Mouse (Mus musculus): ENCODE data around the gene Tex261. TPM values are rescaled to one million over a fixed set of nuclear protein-coding genes. Genes with fewer than 3 reads are reported as not detected.

The Tex261 gene
- polyA plus RNA-seq, 1 experiment from 2014 or later, result 57.7 TPM

DNA sequence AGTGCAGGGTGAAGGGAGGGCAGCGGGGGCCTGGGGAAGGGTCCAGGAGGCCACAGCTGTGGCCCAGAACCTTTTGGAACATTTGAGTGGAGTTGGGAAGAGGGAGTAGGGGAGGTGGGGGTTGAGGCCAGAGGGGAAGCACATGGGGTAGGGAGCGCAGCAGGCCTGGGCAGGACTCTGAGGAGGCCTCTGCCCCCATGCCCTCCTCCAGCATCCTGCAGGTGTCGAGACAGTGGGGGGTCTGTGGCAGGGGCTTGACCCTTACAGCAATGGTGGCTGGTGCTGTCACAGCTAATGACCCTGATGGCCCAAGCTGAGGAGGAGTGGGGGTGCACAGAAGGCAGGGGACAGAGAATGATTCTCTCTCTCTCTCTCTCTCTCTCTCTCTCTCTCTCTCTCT, 26.3 kb downstream of the Tex261 start:
- 32% methylated on average over 2 of the region's 3 CpGs for WGBS
- DNase-seq (ENCODE audit: low spot score) (no peak), ATAC-seq (ENCODE audit: insufficient read depth, low FRiP score, low TSS enrichment) (no peak)
- H3K27me3 ChIP-seq (ENCODE audit: control insufficient read depth, insufficient read depth, low read length), result peaks cover 4% of the 10 kb centered on the region; the same call in 1 of the 2 replicates
- H3K9ac ChIP-seq (ENCODE audit: low read length), result no peak overlapping the region
- no peaks in the 10 kb centered on the region for H3K9me3 ChIP-seq (ENCODE audit: control insufficient read depth, low read length)
- H3K4me3 ChIP-seq (ENCODE audit: low read depth, low read length), result no peak overlapping the region
- no peak overlapping the region for H3K4me2 ChIP-seq (ENCODE audit: low read depth)
- H3K4me1 ChIP-seq (ENCODE audit: control insufficient read depth, insufficient read depth, low read length), result no peaks in the 10 kb centered on the region
- no peak overlapping the region for H3K27ac ChIP-seq (ENCODE audit: low read depth, low read length)
- H3K36me3 ChIP-seq (ENCODE audit: control insufficient read depth, insufficient read depth, low read length), result no peaks in the 10 kb centered on the region

DNA sequence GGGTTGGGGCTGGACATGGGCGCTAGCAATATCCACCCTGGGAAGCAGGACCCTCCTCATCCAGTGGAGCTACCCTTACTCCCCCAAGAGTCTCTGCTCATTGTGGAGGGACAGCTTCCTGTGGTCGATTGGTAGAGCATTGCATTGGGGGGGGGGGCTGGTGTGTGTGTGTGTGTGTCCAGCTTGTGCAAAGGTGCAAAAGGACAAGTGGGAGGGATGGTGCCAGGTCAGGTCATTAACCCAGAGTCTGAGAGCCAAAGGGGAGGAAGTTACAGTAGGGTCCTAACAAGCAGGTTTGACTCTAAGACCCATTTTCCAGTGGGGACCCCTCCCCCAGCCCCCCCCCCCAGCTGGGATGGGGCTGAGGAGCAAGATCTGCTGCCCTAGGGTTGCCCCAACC, 30.1 kb downstream of the Tex261 start:
- no peaks in the 10 kb centered on the region for H3K4me1 ChIP-seq (ENCODE audit: control insufficient read depth, insufficient read depth, low read length)
- no peak for ATAC-seq (ENCODE audit: insufficient read depth, low FRiP score, low TSS enrichment)
- no peaks in the 10 kb centered on the region for H3K9me3 ChIP-seq (ENCODE audit: control insufficient read depth, low read length)
- no peaks in the 10 kb centered on the region for H3K36me3 ChIP-seq (ENCODE audit: control insufficient read depth, insufficient read depth, low read length)
- no peak overlapping the region for H3K4me3 ChIP-seq (ENCODE audit: low read depth, low read length)
- H3K9ac ChIP-seq (ENCODE audit: low read length), result no peak overlapping the region
- WGBS, result 51% methylated on average over 2 of the region's 2 CpGs
- no peak for DNase-seq (ENCODE audit: low spot score)
- no peak overlapping the region for H3K27ac ChIP-seq (ENCODE audit: low read depth, low read length)
- no peak overlapping the region for H3K4me2 ChIP-seq (ENCODE audit: low read depth)
- H3K27me3 ChIP-seq (ENCODE audit: control insufficient read depth, insufficient read depth, low read length), result no peaks in the 10 kb centered on the region

DNA sequence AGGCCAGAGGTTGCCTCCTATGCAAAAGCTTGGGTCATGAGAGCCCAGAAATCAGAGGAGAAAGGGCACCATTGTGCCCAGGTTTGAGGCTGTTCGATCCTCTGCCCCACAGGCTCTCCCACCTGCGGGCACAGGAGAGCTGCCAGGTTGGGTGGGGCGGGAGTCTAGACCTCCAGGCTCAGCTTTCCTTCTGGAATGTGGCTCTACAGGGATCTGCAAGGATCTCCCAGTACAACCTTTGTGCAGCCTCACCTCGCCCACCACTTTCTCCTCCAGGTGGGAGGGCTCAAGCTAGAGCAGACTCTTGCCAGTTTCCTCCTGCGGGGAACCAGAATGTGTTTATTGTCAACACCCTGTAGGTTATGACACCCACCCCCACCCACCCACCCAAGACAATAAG, 31.1 kb downstream of the Tex261 start:
- ATAC-seq (ENCODE audit: insufficient read depth, low FRiP score, low TSS enrichment), result no peak

DNA sequence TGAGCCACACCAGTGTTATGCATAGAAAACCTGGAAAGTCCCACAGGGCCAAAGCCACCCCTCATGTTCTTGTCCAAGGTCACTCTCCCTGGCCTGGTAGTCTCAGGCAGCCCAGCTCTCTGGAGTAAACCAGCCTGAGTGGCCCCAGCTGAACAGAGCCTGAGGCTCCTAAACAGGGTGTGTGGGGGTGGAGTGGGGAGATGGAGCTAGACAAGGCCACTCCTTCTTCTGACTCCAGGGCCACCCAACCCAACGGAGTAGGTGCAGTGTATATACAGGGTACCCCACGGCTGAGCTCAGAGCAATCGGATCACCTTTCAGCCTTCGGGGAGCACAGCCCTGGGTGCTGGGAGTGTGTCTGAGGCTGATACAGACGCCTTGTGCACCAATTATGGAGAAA, 31.5 kb downstream of the Tex261 start:
- Histone ChIP-seq H3K9me3 (ENCODE audit: control insufficient read depth, low read length) (no peaks in the 10 kb centered on the region), H3K4me2 (ENCODE audit: low read depth) (no peak overlapping the region), H3K36me3 (ENCODE audit: control insufficient read depth, insufficient read depth, low read length) (no peaks in the 10 kb centered on the region), H3K4me1 (ENCODE audit: control insufficient read depth, insufficient read depth, low read length) (no peaks in the 10 kb centered on the region), H3K4me3 (ENCODE audit: low read depth, low read length) (no peak overlapping the region), H3K27ac (ENCODE audit: low read depth, low read length) (no peak overlapping the region), H3K27me3 (ENCODE audit: control insufficient read depth, insufficient read depth, low read length) (no peaks in the 10 kb centered on the region), H3K9ac (ENCODE audit: low read length) (no peak overlapping the region)
- DNase-seq (ENCODE audit: low spot score), result no peak
- ATAC-seq (ENCODE audit: insufficient read depth, low FRiP score, low TSS enrichment), result no peak
- WGBS, result 75% methylated on average over 5 of the region's 5 CpGs

More for the DNA sequence above, 31.1 kb downstream of the Tex261 start:
- Histone ChIP-seq H3K9ac (ENCODE audit: low read length) (no peak overlapping the region), H3K4me1 (ENCODE audit: control insufficient read depth, insufficient read depth, low read length) (no peaks in the 10 kb centered on the region), H3K27me3 (ENCODE audit: control insufficient read depth, insufficient read depth, low read length) (no peaks in the 10 kb centered on the region), H3K27ac (ENCODE audit: low read depth, low read length) (no peak overlapping the region), H3K9me3 (ENCODE audit: control insufficient read depth, low read length) (no peaks in the 10 kb centered on the region), H3K4me3 (ENCODE audit: low read depth, low read length) (no peak overlapping the region), H3K36me3 (ENCODE audit: control insufficient read depth, insufficient read depth, low read length) (no peaks in the 10 kb centered on the region), H3K4me2 (ENCODE audit: low read depth) (no peak overlapping the region)
- 70% methylated on average over 5 of the region's 5 CpGs for whole genome bisulfite sequencing
- no peak for DNase-seq (ENCODE audit: low spot score)

DNA sequence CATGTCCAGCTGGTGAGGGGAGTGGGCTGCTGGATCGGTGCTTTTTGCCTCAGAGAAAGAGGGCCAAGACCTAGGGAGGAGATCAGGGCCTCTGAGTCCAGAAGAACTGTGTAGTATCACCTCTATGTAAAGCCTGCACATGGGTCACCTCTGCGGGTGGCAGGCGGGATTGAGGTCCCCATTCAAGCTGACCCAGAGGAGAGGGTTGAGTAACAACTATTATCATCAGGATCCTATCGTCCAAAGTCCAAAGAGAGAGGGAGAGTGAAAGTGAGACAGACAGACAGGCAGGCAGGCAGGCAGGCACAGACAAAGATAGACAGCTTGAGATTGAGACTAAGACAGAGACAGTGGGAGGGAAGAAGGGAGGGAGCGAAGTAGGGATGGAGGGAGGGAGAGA, 32.4 kb downstream of the Tex261 start:
- WGBS, result 68% methylated on average over 5 of the region's 5 CpGs
- H3K4me3 ChIP-seq (ENCODE audit: low read depth, low read length), result no peak overlapping the region
- no peaks in the 10 kb centered on the region for H3K4me1 ChIP-seq (ENCODE audit: control insufficient read depth, insufficient read depth, low read length)
- H3K27me3 ChIP-seq (ENCODE audit: control insufficient read depth, insufficient read depth, low read length), result no peaks in the 10 kb centered on the region
- ATAC-seq (ENCODE audit: insufficient read depth, low FRiP score, low TSS enrichment) (no peak), DNase-seq (ENCODE audit: low spot score) (no peak)
- H3K9me3 ChIP-seq (ENCODE audit: control insufficient read depth, low read length), result no peaks in the 10 kb centered on the region
- no peak overlapping the region for H3K4me2 ChIP-seq (ENCODE audit: low read depth)
- H3K27ac ChIP-seq (ENCODE audit: low read depth, low read length), result no peak overlapping the region
- no peaks in the 10 kb centered on the region for H3K36me3 ChIP-seq (ENCODE audit: control insufficient read depth, insufficient read depth, low read length)
- H3K9ac ChIP-seq (ENCODE audit: low read length), result no peak overlapping the region

DNA sequence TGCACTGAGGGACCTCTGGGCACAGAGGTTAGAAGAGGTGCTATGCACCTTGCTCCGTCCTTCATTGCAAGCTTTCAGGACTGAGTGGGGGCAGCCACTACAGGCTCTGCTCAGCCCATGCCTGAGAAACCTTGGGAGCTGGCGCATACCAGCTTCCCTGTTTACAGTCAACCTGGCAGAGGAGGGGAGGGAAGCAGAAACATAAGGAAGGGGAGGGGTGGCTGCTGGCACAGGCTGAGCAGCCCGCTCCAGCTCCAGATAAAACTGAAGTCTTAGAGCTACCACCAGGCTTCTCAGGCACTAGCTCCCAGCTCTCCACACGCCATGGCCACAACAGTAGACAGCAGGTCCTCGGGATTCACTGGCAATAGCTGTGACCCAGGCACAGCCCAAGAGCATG, 32.9 kb downstream of the Tex261 start, which contains the start of gene Atp6v1b1:
TSS of gene Atp6v1b1 (plus strand) at position 230 of the 400 bp plus-strand sequence.
- Histone ChIP-seq H3K4me3 (ENCODE audit: low read depth, low read length) (no peak within 1 kb of the TSS), H3K36me3 (ENCODE audit: control insufficient read depth, insufficient read depth, low read length) (no peaks in the 10 kb centered on the region), H3K4me1 (ENCODE audit: control insufficient read depth, insufficient read depth, low read length) (no peaks in the 10 kb centered on the region), H3K9ac (ENCODE audit: low read length) (no peak within 1 kb of the TSS), H3K9me3 (ENCODE audit: control insufficient read depth, low read length) (no peaks in the 10 kb centered on the region), H3K4me2 (ENCODE audit: low read depth) (no peak within 1 kb of the TSS), H3K27ac (ENCODE audit: low read depth, low read length) (no peak within 1 kb of the TSS), H3K27me3 (ENCODE audit: control insufficient read depth, insufficient read depth, low read length) (no peaks in the 10 kb centered on the region)
- no peak for DNase-seq (ENCODE audit: low spot score)
- ATAC-seq (ENCODE audit: insufficient read depth, low FRiP score, low TSS enrichment), result no peak
- 62% methylated on average over 5 of the region's 5 CpGs for WGBS

DNA sequence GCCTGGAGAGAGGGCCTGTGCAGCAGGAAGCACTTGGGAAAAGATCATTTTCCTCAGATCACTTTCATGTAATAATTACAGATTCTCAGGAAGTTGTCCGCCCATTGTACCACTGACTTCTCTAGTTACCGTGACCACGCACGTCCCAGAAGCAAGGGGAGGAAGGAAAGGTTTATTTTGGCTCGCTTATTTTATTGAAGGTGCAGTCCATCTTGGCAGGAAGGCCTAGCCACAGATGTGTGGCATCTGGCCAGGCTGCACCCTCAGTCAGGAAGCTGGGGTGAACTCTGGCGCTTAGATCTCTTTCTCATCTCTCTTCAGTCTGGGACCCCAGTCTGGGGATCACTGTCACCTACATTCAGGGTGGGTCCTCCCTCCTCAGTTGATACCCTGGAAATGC, 37.0 kb downstream of the Tex261 start:
- no peak for DNase-seq (ENCODE audit: low spot score)
- WGBS, result 83% methylated on average over 6 of the region's 6 CpGs
- H3K4me3 ChIP-seq (ENCODE audit: low read depth, low read length), result no peak overlapping the region
- H3K27ac ChIP-seq (ENCODE audit: low read depth, low read length), result no peak overlapping the region
- H3K27me3 ChIP-seq (ENCODE audit: control insufficient read depth, insufficient read depth, low read length), result no peaks in the 10 kb centered on the region
- no peak overlapping the region for H3K4me2 ChIP-seq (ENCODE audit: low read depth)
- no peaks in the 10 kb centered on the region for H3K36me3 ChIP-seq (ENCODE audit: control insufficient read depth, insufficient read depth, low read length)
- no peaks in the 10 kb centered on the region for H3K4me1 ChIP-seq (ENCODE audit: control insufficient read depth, insufficient read depth, low read length)
- no peak for ATAC-seq (ENCODE audit: insufficient read depth, low FRiP score, low TSS enrichment)
- H3K9me3 ChIP-seq (ENCODE audit: control insufficient read depth, low read length), result no peaks in the 10 kb centered on the region
- no peak overlapping the region for H3K9ac ChIP-seq (ENCODE audit: low read length)

DNA sequence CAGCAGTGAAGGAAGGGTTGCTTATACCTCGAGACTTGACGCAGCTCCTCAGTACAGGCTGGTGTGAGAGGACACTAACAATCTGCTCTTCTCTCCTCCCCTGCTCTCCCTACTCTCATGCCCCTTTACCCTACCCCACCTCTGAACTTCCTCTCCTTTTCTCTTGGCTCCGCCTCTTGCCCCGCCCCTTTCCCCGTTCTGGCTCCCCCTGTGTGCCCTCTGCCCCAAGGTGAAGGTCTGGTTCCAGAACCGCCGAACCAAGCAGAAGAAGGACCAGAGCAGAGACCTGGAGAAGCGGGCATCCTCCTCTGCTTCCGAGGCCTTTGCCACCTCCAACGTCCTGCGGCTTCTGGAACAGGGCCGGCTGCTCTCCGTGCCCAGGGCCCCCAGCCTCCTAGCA, 38.3 kb downstream of the Tex261 start:
- ATAC-seq (ENCODE audit: insufficient read depth, low FRiP score, low TSS enrichment) (no peak), DNase-seq (ENCODE audit: low spot score) (no peak)
- Histone ChIP-seq H3K27me3 (ENCODE audit: control insufficient read depth, insufficient read depth, low read length) (no peaks in the 10 kb centered on the region), H3K4me1 (ENCODE audit: control insufficient read depth, insufficient read depth, low read length) (no peaks in the 10 kb centered on the region), H3K4me2 (ENCODE audit: low read depth) (no peak overlapping the region), H3K9me3 (ENCODE audit: control insufficient read depth, low read length) (no peaks in the 10 kb centered on the region), H3K9ac (ENCODE audit: low read length) (no peak overlapping the region), H3K4me3 (ENCODE audit: low read depth, low read length) (no peak overlapping the region), H3K27ac (ENCODE audit: low read depth, low read length) (no peak overlapping the region), H3K36me3 (ENCODE audit: control insufficient read depth, insufficient read depth, low read length) (no peaks in the 10 kb centered on the region)
- WGBS, result 35% methylated on average over 13 of the region's 13 CpGs

DNA sequence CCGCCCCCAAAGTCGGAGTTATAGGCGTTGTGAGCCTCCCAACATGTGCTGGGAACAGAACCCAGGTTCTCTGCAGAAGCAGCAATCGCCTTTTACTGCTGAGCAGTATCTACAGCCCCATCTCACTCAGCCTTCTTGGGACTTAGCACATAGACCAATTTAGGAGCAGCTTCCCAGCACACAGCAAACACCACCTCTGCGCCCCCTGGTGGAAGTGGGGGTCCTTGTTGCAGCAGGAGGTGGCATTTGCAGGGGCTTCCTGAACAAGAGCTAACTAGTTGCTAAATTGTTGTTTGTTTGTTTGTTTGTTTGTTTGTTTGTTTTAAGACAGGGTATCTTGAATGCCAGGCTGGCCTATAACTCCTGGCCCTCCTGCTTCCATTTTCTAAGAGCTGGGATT, 44.5 kb downstream of the Tex261 start:
- DNase-seq (ENCODE audit: low spot score), result peak; percentile 78
- Histone ChIP-seq H3K9ac (ENCODE audit: low read length) (no peak overlapping the region), H3K4me3 (ENCODE audit: low read depth, low read length) (no peak overlapping the region), H3K27ac (ENCODE audit: low read depth, low read length) (no peak overlapping the region), H3K36me3 (ENCODE audit: control insufficient read depth, insufficient read depth, low read length) (no peaks in the 10 kb centered on the region), H3K27me3 (ENCODE audit: control insufficient read depth, insufficient read depth, low read length) (no peaks in the 10 kb centered on the region), H3K4me1 (ENCODE audit: control insufficient read depth, insufficient read depth, low read length) (no peaks in the 10 kb centered on the region), H3K9me3 (ENCODE audit: control insufficient read depth, low read length) (no peaks in the 10 kb centered on the region), H3K4me2 (ENCODE audit: low read depth) (no peak overlapping the region)
- no peak for ATAC-seq (ENCODE audit: insufficient read depth, low FRiP score, low TSS enrichment)
- WGBS, result 21% methylated on average over 5 of the region's 5 CpGs
